Mouse (Mus musculus): ENCODE results near the gene Dnaja4. TPM values are rescaled to one million over a fixed set of nuclear protein-coding genes. Genes with fewer than 3 reads are reported as not detected.

Dnaja4 gene
- total RNA-seq, 4 experiments from 2014 or later, result 49.0 to 56.8 (median 51.9) TPM

DNA sequence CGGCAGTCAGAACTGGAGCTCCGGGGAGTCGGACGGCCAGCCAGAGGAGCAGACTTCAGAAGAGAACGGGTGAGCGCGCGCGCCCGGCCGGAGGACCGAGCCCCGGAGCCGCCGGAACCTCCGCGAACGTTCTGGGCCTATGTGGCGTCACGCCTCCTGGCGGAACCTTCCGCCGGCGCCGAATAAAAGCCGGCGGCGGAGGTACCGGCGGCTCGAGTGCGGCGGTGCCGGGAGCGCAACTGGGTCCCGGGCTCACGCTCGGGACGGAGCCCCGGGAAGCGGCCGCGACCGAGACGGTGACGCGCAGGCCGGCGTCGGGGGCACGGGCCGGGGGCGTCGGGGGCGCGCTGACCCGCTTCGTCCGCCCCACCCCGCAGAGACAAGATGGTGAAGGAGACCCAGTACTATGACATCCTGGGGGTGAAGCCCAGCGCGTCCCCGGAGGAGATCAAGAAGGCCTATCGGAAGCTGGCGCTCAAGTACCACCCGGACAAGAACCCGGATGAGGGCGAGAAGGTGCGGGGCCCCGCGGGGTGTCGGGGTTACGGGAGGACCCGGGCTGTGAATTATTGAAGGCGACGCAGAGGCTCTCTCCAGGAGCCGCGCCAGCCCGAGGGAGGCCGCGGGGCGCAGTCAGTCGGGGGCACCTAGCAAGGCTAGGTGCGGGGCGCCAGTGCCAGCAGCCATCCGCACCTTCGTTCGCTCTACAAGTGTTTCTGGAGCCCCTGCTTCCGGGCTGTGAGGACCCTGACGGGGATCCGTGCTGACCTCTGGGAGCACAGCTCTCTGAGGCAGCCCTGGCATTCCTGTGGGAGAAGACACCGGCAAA is 886 bp downstream of the Dnaja4 start:
- peak; percentile 63 to 68 for DNase-seq (ENCODE audit: low spot score in 2 of 2)

DNA sequence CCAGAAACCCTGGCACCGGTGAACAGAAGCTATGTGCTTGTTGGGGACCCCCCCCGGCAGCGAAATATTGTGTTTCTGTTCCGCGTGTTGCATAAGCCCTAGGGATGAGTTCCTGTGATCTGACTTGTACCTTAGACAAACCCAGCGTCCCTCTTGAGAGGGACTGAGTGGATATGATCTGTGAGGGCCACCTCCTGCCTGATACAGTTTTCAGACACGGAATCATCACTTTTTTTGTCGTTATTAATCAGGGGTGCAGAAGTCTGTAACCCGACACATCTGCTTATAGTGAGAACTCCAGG is 1.5 kb downstream of the Dnaja4 start:
- no peak for DNase-seq (ENCODE audit: low spot score in 2 of 2)

- no peak for DNase-seq (ENCODE audit: low spot score in 2 of 2)
These were observed 2.1 kb downstream of the Dnaja4 start for GRCm38 (mm10) chr9:54700746-54701145.

GRCm38 (mm10) chr9:54702581-54702980 is 3.9 kb downstream of the Dnaja4 start:
- no peak for DNase-seq (ENCODE audit: low spot score in 2 of 2)

DNA sequence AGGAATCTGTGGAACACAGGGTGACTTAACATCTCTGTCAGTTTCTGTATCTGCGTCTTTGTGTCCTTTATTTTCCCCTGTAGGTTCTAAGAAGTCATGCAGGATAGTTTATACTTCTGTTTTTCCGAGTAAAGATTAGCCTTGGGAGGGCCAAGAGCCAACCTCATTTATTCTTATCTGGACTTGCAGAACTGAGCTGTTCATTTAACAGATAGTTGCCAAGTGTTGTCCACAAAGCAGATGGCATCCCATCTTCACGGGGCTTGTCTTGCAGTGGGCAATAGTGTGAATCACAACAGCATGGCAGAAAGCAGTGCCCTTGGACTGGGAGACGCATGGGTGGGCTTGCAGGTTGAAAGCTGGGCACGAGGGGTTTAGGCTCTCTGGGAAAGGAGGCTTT is 5.7 kb downstream of the Dnaja4 start:
- DNase-seq (ENCODE audit: low spot score in 2 of 2), result no peak

- no peak for DNase-seq (ENCODE audit: low spot score in 2 of 2)
These were observed 6.9 kb downstream of the Dnaja4 start for GRCm38 (mm10) chr9:54705561-54705960.

- DNase-seq (ENCODE audit: low spot score in 2 of 2), result no peak
These were observed 8.8 kb downstream of the Dnaja4 start for GRCm38 (mm10) chr9:54707288-54707999.

DNA sequence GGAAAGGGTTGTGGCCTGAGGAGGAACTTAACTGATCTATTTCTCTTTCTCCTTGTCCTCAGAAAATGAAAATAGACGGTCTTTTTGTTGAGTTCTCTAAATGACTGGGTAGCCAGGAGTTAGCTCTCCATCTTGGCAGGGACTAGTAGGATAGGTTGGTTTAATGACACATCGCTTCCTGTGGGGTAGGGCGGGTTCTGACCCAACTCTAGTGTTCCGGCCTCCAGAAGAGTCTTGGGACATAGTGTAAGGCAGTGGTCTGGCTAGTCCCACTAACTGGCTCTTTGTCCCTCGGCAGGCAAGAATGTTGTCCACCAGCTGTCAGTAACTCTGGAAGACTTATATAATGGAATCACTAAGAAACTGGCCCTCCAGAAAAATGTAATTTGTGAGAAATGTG is 9.4 kb downstream of the Dnaja4 start:
- no peak for DNase-seq (ENCODE audit: low spot score in 2 of 2)

GRCm38 (mm10) chr9:54715776-54716175 is 17.1 kb downstream of the Dnaja4 start:
- no peak for DNase-seq (ENCODE audit: low spot score in 2 of 2)

- no peak for DNase-seq (ENCODE audit: low spot score in 2 of 2)
These were observed 18.9 kb downstream of the Dnaja4 start for GRCm38 (mm10) chr9:54717527-54717926.

DNA sequence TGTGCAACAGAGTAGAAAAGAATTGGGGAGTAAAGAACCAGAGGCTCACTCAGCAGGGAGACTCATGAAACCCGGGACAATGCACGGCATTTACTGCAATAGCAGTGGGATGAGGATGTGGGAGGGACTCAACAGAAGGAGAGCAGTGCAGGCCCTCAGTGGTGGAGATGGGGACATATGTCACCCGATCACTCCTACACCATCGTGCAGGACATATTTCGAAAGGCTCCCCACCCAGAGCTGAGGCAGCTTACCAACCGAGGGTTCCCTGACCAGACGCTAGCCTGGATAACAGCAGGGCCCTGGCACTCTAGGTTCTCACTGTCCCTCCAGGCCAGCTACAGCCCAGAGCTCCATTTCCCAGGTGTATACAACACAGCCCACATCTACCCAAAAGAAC is 23.5 kb downstream of the Dnaja4 start:
- no peak for DNase-seq (ENCODE audit: low spot score in 2 of 2)

GRCm38 (mm10) chr9:54722596-54722995 is 23.9 kb downstream of the Dnaja4 start:
- no peak for DNase-seq (ENCODE audit: low spot score in 2 of 2)

DNA sequence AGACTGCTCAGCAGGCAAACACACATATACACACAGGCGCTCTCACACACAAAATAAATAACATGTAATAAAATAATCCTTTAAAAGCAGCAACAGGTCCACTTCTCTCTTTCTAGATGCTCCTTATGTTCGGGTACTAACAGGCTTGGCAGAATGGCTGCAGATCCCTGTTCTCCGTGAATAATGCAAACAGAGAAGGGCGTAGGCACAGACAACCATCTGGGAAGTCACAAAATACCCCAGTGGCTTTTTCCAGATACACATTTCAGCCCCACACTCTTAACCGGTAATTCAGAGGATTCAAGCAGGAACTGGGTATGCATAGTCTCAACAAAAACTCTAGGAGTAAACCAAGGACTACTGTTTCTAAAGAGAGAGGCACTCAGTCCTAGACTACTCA is 27.6 kb downstream of the Dnaja4 start:
- no peak for DNase-seq (ENCODE audit: low spot score in 2 of 2)

- DNase-seq (ENCODE audit: low spot score in 2 of 2), result no peak
These were observed 33.4 kb downstream of the Dnaja4 start for GRCm38 (mm10) chr9:54732122-54732521.

- peak; percentile 95 for DNase-seq (ENCODE audit: low spot score in 2 of 2)
These were observed 35.4 kb downstream of the Dnaja4 start, which contains the start of gene Wdr61 for GRCm38 (mm10) chr9:54733921-54734638. Gene Wdr61 (minus strand): TSS chr9:54734519.

GRCm38 (mm10) chr9:54734639-54735252 is 36.1 kb downstream of the Dnaja4 start:
- DNase-seq (ENCODE audit: low spot score in 2 of 2), result no peak

DNA sequence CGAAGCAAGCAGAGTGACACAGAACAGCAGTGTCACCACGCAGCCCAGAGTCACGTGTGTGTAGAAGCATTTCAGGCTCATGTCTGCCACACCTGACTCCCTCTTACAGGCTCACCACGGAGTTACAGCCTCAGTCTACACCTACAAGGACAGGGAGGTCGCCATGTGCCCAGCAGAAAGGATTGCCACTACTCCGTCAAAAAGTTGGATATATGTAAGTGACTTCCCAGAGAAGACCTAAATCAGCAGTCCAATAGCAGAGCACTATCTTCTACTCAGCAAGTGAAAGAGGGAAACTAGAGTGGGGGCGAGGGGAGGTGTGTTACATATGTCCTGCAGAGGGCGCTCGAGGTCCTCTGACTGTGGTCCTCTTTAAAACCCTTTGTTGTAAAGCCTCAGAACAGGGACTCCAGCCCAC is 37.6 kb downstream of the Dnaja4 start:
- DNase-seq (ENCODE audit: low spot score in 2 of 2), result no peak

- no peak for DNase-seq (ENCODE audit: low spot score in 2 of 2)
These were observed 39.7 kb downstream of the Dnaja4 start for GRCm38 (mm10) chr9:54738376-54738775.

DNA sequence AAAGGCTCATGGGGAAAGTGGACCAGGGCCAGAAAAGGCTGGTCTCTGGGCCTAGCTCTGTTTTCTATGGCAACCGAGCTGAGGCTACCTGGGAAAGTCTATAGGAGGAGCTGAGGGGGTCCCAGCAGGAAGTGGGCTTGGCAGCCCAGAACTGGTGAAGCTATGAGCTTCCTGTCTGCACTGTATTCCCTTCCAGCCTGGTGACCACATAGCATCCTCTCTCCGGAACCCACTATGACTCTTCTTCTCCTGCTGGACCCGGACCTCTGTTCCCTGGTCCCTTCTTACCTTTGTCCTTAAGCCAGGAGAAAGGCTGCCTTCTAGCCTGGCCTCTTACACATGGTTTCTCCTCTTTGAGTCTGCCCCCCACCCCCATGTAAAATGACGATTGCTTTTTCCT is 45.2 kb downstream of the Dnaja4 start:
- no peak for DNase-seq (ENCODE audit: low spot score in 2 of 2)

DNA sequence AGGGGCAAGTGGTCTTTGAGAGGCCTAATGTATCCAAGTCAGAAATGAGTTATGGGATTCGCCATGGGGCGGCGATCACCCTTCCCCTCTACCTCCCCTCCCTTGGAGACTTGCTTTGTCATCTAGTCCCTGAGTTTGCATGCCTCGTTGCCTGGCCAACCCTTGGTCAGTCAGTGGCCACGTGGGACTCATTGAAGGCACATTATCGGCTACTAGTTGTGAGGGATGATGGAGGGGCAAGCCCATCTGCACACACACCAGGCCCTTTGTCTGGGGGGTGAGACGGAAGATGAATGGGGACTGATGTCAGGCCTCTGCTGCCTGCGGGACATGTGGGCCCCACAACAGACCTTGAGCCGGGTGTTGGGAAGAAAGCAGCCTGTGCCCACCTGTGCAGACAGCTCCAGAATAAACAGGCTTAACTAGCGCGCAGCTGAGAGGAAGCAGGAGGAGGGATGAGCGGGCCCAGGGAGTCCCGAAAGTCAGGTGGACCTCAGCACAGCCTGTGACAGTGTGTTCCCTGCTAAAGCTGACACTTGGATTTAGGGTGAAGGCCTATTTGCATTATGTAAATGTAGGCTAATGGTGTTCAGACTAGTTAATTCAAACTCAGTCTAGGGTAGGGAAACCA is 47.2 kb downstream of the Dnaja4 start:
- DNase-seq (ENCODE audit: low spot score in 2 of 2), result no peak

All from gastrocnemius, adult 8-10 months (tissue).